Mouse (Mus musculus) urinary bladder, adult 18-20 months (tissue): Measurements from ENCODE around the gene Fgf5.

Source experiments
- DNase-seq, 2 experiments: peaks; one replicate each; pipeline ENCODE4 v3.0.0; 2022; ENCODE audit warnings: low spot score in 2 of 2, mixed read lengths in 2 of 2

Gene Fgf5

DNA sequence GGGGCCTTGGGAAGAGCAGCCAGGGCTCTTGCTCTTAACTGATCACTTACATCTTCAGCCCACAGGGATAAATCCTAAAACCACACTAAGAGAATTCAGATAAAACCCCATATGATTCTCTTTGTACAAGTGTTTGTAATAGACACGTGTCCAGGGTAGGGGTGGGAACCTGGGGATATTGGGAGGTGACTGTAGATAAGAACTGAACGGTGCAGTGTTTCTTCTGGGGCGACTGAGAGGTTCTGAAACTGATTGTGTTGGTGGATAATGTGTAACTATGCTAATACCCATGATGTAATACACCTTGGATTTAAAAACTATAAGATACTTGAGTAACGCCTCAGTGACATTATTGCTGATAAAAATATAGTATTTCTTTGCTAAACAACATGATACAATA is 51.7 kb downstream of the Fgf5 start:
- DNase-seq, result no peak

DNA sequence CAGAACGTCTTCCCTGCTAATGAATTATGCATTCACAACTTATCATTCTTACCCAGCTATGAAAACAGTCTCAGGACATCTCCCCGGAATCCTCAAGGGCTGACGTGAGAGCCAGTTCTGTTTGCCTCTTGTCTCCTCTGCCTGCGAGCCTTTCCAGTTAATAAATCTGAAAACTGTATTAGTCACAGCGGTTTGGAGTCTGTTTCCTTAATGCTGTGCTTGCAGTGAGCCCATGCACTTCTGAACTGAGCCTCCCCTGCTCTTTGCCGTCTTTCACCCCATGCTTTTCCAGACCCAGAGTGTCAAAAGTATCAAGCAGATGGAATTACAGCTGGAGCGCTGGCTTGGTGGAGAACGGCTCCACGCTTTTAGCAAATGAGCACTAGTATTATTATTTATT is 52.5 kb downstream of the Fgf5 start:
- no peak for DNase-seq

DNA sequence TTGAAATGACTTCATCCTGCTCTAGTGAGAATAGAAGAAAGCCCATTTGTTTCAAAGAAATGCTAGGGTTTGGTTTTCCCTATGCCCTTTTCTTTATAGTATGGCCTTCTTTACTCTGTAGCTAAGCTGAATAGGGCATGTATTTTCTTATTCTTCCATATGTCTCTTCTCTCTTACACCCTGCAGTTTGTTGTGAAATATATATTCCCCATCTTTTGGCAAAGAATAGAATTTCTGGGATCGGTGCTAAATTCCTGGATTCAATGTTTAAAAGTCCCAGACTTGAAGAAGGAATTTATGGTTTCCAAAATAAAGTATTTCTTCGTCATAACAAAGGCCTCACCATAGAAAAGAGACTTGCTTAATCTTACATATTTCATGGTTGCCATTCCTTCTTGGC is 72.6 kb downstream of the Fgf5 start:
- DNase-seq, result no peak
